Mouse (Mus musculus) G1E (cell line): ENCODE measurements around the gene Ankrd23.

Experiments used
- CTCF ChIP-seq: IDR thresholded peaks from 2 replicates; pipeline ENCODE4 v1.5.1; 2012; ENCODE audit warnings: low read depth, low read length, inconsistent platforms, mixed read lengths
- GATA1 ChIP-seq: IDR thresholded peaks from 2 replicates; pipeline ENCODE4 v1.6.1; 2012; ENCODE audit warnings: borderline replicate concordance, low read length, inconsistent platforms, mixed read lengths
- GATA2 ChIP-seq: IDR thresholded peaks from 2 replicates; pipeline ENCODE4 v1.6.1; 2012; ENCODE audit warnings: low read depth, low read length, inconsistent platforms, borderline replicate concordance
- TAL1 ChIP-seq: conservative IDR thresholded peaks from 2 replicates; pipeline ENCODE4 v1.6.1; 2012; ENCODE audit warnings: low read depth, low read length, inconsistent platforms, mixed read lengths

GRCm38 (mm10) chr1:36511289-36512021, 25.2 kb downstream of the Ankrd23 start, which contains the start of gene Cnnm3:
- TF ChIP-seq CTCF, result peak; percentile 37; the same call in 1 of the 2 replicates
- no peak for TF ChIP-seq GATA1
- TF ChIP-seq GATA2, result no peak
- TF ChIP-seq TAL1, result no peak
